Mouse (Mus musculus) layer of hippocampus, postnatal 36 days (tissue): ENCODE results near the gene Kcnq2. TPM values are rescaled to one million over a fixed set of nuclear protein-coding genes. Genes with fewer than 3 reads are reported as not detected.
A peak's percentile ranks its signal among the peaks of the same experiment; 100 is the strongest.

Source experiments
- DNase-seq, 2 experiments: peaks; one replicate each; pipeline ENCODE4 v3.0.0; 2022
- total RNA-seq, 2 experiments: library from RNA; stranded (reverse); gene quantifications; 2 replicates each; pipeline ENCODE4 v1.2.3; 2021

The Kcnq2 gene
- total RNA-seq, 2 experiments from 2014 or later: 336 to 348 TPM

- DNase-seq: no peak
Observed at GRCm38 (mm10) chr2:181102161-181102560, 32.9 kb downstream of the Kcnq2 start.

- no peak for DNase-seq
Observed at GRCm38 (mm10) chr2:181101626-181102025, 33.5 kb downstream of the Kcnq2 start.

DNA sequence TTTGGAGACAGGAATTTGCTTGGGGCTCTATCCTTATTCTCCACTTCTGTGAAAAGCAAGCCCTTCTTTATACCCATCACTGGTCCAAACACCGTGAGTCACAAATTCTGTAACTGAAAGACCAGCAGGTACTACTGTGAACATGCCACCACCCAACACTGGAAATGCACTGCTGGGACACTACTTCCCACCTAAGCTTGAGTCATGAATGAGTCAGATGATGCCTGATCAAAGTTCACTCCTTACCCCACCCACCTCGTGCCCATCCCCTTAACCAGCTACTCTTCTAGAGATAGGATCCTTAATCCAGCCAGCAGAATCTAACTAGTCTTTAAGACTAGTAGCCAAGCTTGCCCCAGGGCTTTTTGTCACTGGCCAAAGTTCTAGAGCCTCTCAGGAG, 35.0 kb downstream of the Kcnq2 start:
- no peak for DNase-seq

DNA sequence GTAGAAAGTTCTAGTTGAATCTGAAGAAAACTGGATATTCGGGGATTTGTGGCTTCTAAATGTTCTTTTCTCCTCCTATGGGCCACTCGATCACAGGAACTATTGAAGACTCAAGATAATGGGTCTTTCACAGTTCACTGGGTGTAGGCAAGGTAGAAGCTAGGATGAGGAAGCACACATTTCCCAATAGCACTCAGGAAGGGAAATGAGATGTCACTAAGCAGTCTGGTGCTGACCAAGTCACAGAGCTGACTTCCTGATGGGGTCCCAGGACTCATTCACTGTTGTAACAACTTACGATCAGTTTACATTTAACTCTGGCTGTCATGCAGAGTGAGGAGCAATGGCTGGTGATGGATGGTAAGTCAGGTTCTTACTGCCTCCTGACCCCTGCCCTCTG, 45.0 kb downstream of the Kcnq2 start:
- DNase-seq: no peak

DNA sequence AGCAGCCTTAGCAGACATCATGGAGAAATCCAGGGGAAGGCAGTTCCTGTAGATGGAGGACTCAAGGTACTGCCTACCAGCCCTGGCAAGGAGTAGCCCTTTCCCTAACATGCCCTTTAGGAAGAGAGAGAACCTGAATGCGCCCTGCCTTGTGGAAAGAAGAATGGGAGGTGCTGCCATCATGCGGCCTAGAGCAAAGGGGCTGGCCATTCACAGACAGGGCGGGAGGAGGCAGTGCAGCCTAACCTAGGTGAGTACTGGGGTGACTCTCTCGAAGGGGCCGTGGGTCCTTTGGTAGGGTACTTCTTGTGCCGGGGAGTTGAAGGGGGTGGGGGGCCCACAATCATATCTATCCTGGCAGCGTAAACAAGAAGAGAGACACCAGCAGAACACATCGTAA, 50.1 kb downstream of the Kcnq2 start:
- no peak for DNase-seq

GRCm38 (mm10) chr2:181083945-181084344, 51.2 kb downstream of the Kcnq2 start:
- no peak for DNase-seq

DNA sequence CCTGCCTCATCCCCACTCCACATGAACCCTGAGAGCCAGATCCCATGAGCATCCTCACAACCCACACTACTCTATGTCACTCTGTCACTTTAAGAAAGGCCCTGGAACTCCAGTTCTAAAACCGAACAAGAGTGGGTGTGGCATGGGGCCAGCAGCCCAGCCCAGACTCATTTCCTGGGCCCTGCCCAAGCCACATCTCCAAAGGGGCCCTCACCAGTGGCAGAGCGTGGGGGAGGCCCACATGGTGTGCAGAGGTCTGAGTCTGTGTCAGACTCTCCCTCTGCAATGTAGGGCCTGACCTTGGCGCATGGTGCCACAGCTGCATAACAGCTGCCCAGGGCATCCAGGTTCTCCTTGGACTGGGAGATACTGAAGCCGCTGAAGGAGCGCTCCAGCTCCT, 54.2 kb downstream of the Kcnq2 start:
- no peak for DNase-seq

DNA sequence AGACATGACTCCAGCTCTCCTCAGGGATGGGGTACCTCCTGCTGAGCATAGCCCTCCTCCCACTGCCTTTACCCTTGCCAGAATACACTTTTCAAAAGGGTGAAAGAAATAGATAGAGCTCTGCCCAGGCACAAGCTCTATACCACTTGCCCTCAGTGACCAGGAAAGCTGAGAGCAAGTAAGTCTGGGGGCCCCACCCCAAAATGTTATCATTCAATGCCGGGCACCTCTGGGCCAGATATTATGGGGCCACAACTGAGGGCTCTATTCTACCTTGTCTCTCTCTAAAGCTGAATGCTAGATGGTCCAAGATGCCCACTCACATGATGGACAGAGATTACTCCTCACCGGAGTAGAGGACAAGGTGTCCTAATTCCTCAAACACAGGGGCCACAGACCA, 55.6 kb downstream of the Kcnq2 start:
- DNase-seq: no peak

- DNase-seq: no peak
Observed at GRCm38 (mm10) chr2:181078908-181079307, 56.2 kb downstream of the Kcnq2 start.

DNA sequence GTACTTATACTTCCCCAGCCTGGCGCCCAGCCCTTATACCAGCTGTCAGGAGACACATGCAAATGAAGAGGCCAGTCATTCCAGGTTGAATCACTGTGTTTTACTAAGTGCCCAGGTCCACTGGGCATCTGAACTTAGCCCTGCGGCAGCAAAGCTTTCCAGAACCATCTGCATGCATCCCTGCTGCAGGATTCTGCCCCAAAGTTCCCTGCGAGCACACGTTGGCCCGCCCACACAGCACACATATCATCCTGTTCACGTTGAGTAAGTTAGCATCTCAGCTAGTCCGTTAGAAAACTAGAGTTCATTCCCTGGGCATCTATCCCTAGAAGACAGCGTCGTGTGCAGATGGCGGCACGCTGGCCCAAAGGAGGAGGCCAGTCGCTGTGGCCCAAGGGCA, 59.6 kb downstream of the Kcnq2 start:
- no peak for DNase-seq

- no peak for DNase-seq
Observed at GRCm38 (mm10) chr2:181072403-181072714, 62.7 kb downstream of the Kcnq2 start.

GRCm38 (mm10) chr2:181071706-181072402, 63.2 kb downstream of the Kcnq2 start:
- peak; percentile 84 to 88 for DNase-seq

GRCm38 (mm10) chr2:181070136-181070535, 65.0 kb downstream of the Kcnq2 start:
- DNase-seq: peak in 1 of 2 experiments; percentile 48

- DNase-seq: no peak
Observed at GRCm38 (mm10) chr2:181068499-181068898, 66.6 kb downstream of the Kcnq2 start.

GRCm38 (mm10) chr2:181065827-181066226, 69.3 kb downstream of the Kcnq2 start:
- DNase-seq: no peak

- peak; percentile 76 to 83 for DNase-seq
Observed at GRCm38 (mm10) chr2:181060127-181060526, 75.0 kb downstream of the Kcnq2 start.

GRCm38 (mm10) chr2:181058193-181058592, 76.9 kb downstream of the Kcnq2 start:
- no peak for DNase-seq

- DNase-seq: no peak
Observed at GRCm38 (mm10) chr2:181057341-181057740, 77.8 kb downstream of the Kcnq2 start.

DNA sequence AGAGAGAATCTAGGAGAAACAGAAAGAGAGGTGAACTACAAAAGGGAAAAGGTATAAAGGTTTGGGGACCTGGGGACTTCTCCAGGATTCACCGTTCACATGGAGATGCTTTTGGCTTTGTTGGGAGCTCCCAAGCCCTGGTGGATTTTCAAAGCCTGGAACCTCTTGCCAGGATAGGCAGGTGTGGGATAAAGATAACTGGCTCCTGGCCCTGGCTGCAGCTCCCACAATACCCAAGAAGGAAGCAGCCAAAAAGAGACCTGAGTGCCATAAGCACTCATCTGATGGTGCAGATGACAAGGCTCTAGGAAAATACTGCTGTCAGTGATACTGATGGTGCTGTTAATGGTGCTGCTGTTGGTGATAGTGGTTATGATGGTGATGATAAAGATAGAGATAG, 82.9 kb downstream of the Kcnq2 start:
- no peak for DNase-seq

DNA sequence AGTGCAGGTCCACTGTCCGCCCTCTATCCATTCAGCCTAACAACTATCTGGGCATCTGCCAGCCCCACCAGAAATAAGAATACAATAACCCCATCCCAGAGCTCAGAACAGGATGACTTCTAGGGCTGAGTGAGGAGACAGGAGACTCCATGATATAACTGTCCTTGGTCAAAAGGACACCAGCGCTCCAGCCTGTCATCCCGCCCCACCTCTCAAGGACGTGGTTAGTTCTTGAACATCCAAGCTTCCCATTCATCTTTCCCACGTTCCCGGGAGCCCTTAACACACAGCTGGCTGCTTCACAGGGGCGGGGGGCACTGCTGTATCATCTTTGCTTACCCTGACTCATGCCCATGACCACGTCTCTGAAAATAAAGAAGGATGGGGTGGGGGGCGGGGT, 86.1 kb downstream of the Kcnq2 start:
- DNase-seq: no peak

GRCm38 (mm10) chr2:181048252-181048945, 86.7 kb downstream of the Kcnq2 start:
- DNase-seq: no peak

GRCm38 (mm10) chr2:181044001-181044400, 91.1 kb downstream of the Kcnq2 start:
- DNase-seq: no peak

GRCm38 (mm10) chr2:181043437-181043836, 91.7 kb downstream of the Kcnq2 start, which contains the start of gene Chrna4:
Gene Chrna4 (minus strand): TSS chr2:181043546.
- no peak for DNase-seq

DNA sequence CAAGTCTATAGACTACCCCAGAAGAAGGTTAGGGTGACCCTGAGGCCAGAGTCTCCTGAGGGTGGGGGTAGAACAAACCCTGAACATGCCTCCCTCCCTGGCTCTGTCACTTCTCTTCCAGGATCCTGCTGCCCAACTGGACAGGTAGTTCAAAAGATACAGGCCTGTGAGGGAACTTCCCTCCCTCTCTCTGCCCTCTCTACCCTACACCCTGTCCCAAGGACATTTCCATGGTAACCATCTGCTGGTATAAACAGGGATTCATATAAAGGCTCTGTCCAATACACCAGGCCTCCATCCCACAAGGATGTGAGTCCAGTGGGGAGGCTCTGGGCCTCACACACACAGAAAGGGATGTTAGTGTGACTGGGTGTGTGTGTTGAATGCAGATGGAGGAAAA, 92.7 kb downstream of the Kcnq2 start:
- no peak for DNase-seq
